Mouse (Mus musculus) embryo, embryonic 11 days (tissue): ENCODE measurements at regions not wholly inside any gene's neighbourhood (a gene's known extent, or its start where the extent isn't known, plus 50 kb on each side); places are given as distances from the start of the nearest gene placed in this dataset.
"Not testable (repeated sequence)": the region's sequence is repeated elsewhere in the genome, so short reads cannot be mapped to it uniquely, and the experiment has no call there.

Experiments used
- DNase-seq: peaks from one replicate; pipeline ENCODE4 v3.0.0-alpha.2; 2015

GRCm38 (mm10) chr13:5628124-5628523 is 233.2 kb upstream of the Klf6 start:
- no peak for DNase-seq

GRCm38 (mm10) chr13:5634960-5635359 is 226.3 kb upstream of the Klf6 start:
- DNase-seq, result no peak

- no peak for DNase-seq
These were observed 219.4 kb upstream of the Klf6 start for GRCm38 (mm10) chr13:5641743-5642510.

GRCm38 (mm10) chr13:5648276-5648675 is 213.0 kb upstream of the Klf6 start:
- no peak for DNase-seq

- DNase-seq, result no peak
These were observed 203.7 kb upstream of the Klf6 start for GRCm38 (mm10) chr13:5657556-5657955.

GRCm38 (mm10) chr13:5666235-5667007 is 194.9 kb upstream of the Klf6 start:
- no peak for DNase-seq

GRCm38 (mm10) chr13:5675668-5676067 is 185.6 kb upstream of the Klf6 start:
- DNase-seq, result peak; percentile 23

- DNase-seq, result no peak
These were observed 171.2 kb upstream of the Klf6 start for GRCm38 (mm10) chr13:5690124-5690523.

GRCm38 (mm10) chr13:5690680-5691079 is 170.6 kb upstream of the Klf6 start:
- not testable (repeated sequence) for DNase-seq

GRCm38 (mm10) chr13:5694626-5695025 is 166.7 kb upstream of the Klf6 start:
- DNase-seq, result no peak

GRCm38 (mm10) chr13:5695581-5695980 is 165.7 kb upstream of the Klf6 start:
- not testable (repeated sequence) for DNase-seq

GRCm38 (mm10) chr13:5696377-5696776 is 164.9 kb upstream of the Klf6 start:
- no peak for DNase-seq

- DNase-seq, result not testable (repeated sequence)
These were observed 164.0 kb upstream of the Klf6 start for GRCm38 (mm10) chr13:5697329-5697728.

GRCm38 (mm10) chr13:5702071-5702470 is 159.2 kb upstream of the Klf6 start:
- no peak for DNase-seq

GRCm38 (mm10) chr13:5704991-5705390 is 156.3 kb upstream of the Klf6 start:
- DNase-seq, result no peak

- no peak for DNase-seq
These were observed 149.6 kb upstream of the Klf6 start for GRCm38 (mm10) chr13:5711646-5712045.

- no peak for DNase-seq
These were observed 148.0 kb upstream of the Klf6 start for GRCm38 (mm10) chr13:5713195-5713863.

- DNase-seq, result no peak
These were observed 147.1 kb upstream of the Klf6 start for GRCm38 (mm10) chr13:5714191-5714591.

GRCm38 (mm10) chr13:5714793-5715192 is 146.5 kb upstream of the Klf6 start:
- DNase-seq, result no peak

- DNase-seq, result no peak
These were observed 144.5 kb upstream of the Klf6 start for GRCm38 (mm10) chr13:5716749-5717148.

GRCm38 (mm10) chr13:5723319-5723718 is 138.0 kb upstream of the Klf6 start:
- DNase-seq, result no peak

GRCm38 (mm10) chr13:5724364-5724763 is 136.9 kb upstream of the Klf6 start:
- peak; percentile 47 for DNase-seq

- DNase-seq, result no peak
These were observed 135.3 kb upstream of the Klf6 start for GRCm38 (mm10) chr13:5725984-5726383.

GRCm38 (mm10) chr13:5726446-5726845 is 134.8 kb upstream of the Klf6 start:
- DNase-seq, result no peak
